Mouse (Mus musculus): ENCODE results near the gene Mios. TPM values are rescaled to one million over a fixed set of nuclear protein-coding genes. Genes with fewer than 3 reads are reported as not detected.

Mios gene
- total and polyA plus RNA-seq, 3 experiments = 11.4 to 15.1 TPM; not detected in 1

DNA sequence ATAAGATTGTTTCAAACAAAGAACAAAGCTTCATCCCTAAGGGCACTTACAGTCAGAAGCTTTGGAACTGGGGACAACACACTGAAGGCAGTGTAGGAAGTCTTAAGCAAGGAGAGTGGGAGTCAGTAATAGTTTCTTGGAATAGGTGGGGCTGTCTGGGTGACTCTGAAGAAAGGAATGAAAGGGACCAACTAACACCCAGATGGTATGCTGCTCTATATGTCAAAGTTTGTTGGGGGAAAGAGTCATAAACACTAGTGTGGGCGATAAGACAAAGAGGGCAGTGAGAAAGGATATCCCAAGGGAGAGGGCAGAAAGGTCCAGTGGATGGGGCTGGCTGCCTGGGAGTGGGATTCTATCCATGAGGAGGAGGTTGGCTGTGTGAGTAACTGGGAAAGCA lies 36.9 kb upstream of the Mios start:
- TF ChIP-seq SMC3 (IDR thresholded peaks at IDR 0.05; ENCODE audit: low read depth, low read length) (no peak), NELFE (IDR thresholded peaks at IDR 0.05; ENCODE audit: low read depth, low read length) (no peak), SIN3A (IDR thresholded peaks at IDR 0.05; ENCODE audit: low read length) (no peak), MEF2A (IDR thresholded peaks at IDR 0.05; ENCODE audit: extremely low read depth, insufficient replicate concordance, low read depth, low read length, poor library complexity, severe bottlenecking) (no peak), MAFK (IDR thresholded peaks at IDR 0.05; ENCODE audit: borderline replicate concordance, low read depth, low read length) (no peak), MYB (IDR thresholded peaks at IDR 0.05; ENCODE audit: low read depth, low read length) (no peak), CHD1 (IDR thresholded peaks at IDR 0.05; ENCODE audit: low read depth, low read length) (no peak), JUND (IDR thresholded peaks at IDR 0.05; ENCODE audit: low read depth, low read length) (no peak), TBP (IDR thresholded peaks at IDR 0.05; ENCODE audit: low read depth, low read length) (no peak), POLR2AphosphoS5 (IDR thresholded peaks at IDR 0.05; ENCODE audit: borderline replicate concordance, low read depth, low read length) (no peak), USF2 (IDR thresholded peaks at IDR 0.05; ENCODE audit: borderline replicate concordance in 1 of 2, insufficient read depth in 1 of 2, low read depth in 1 of 2, low read length in 2 of 2) (no peak), TAL1 (IDR thresholded peaks at IDR 0.05; ENCODE audit: low read length) (no peak), EP300 (IDR thresholded peaks at IDR 0.05; ENCODE audit: low read depth in 1 of 2, low read length in 2 of 2) (no peak), POLR2A (IDR thresholded peaks at IDR 0.05; ENCODE audit: control insufficient read depth in 1 of 2, insufficient read depth in 1 of 2, low read depth in 1 of 2, low read length in 2 of 2, poor library complexity in 1 of 2) (no peak), MYC (IDR thresholded peaks at IDR 0.05; ENCODE audit: low read depth, low read length) (no peak), MAX (IDR thresholded peaks at IDR 0.05; ENCODE audit: low read length) (no peak), ZNF384 (IDR thresholded peaks at IDR 0.05; ENCODE audit: low read depth, low read length) (no peak), GATA1 (IDR thresholded peaks at IDR 0.05; ENCODE audit: low read depth, low read length) (no peak)
- Histone ChIP-seq H3K4me1 (ENCODE audit: control insufficient read depth in 1 of 2, insufficient read depth in 2 of 2, low read length in 2 of 2) (no peaks in the 10 kb centered on the region), H3K27ac (ENCODE audit: control insufficient read depth, low read depth, low read length) (no peak overlapping the region), H3K79me2 (ENCODE audit: control insufficient read depth, insufficient read depth, low read length, poor library complexity) (no peaks in the 10 kb centered on the region), H3K9ac (ENCODE audit: control insufficient read depth, low read depth, low read length, poor library complexity, severe bottlenecking) (no peak overlapping the region), H3K36me3 (ENCODE audit: control insufficient read depth in 1 of 2, insufficient read depth in 2 of 2, low read length in 2 of 2) (no peaks in the 10 kb centered on the region), H3K9me3 (replicated peaks; ENCODE audit: insufficient read depth, low read length) (no peaks in the 10 kb centered on the region), H3K27me3 (ENCODE audit: control insufficient read depth in 1 of 2, insufficient read depth in 2 of 2, low read length in 2 of 2) (peaks cover 5 to 18% of the 10 kb centered on the region in 2 experiments), H3K4me3 (ENCODE audit: control insufficient read depth in 1 of 2, insufficient read depth in 1 of 2, low read depth in 2 of 2, low read length in 2 of 2) (no peak overlapping the region)
- DNase-seq (ENCODE audit: low read depth, low spot score) = no peak

DNA sequence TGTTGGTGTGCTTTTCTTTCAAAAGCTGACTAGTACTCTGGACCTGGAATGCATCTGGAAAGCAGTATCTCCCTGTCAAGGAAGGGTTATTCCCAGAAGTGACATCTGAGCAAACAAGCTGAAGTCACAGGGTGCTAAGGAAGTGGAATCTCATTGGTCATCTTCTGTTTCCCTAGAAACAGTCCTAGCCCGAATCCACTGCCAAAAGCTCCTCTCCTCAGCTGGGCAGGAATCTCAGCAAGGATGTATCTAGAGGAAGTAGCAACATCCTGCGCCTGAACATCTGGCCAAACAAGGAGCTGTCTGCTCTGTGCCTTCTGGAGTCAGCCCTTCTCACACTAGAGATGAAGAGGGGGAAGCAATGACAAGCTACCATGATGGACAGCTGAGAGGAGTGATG lies 35.0 kb upstream of the Mios start:
- Histone ChIP-seq H3K27me3 (ENCODE audit: control insufficient read depth in 1 of 2, insufficient read depth in 2 of 2, low read length in 2 of 2) (peaks cover 5 to 18% of the 10 kb centered on the region in 2 experiments), H3K4me1 (ENCODE audit: control insufficient read depth in 1 of 2, insufficient read depth in 2 of 2, low read length in 2 of 2) (no peaks in the 10 kb centered on the region), H3K79me2 (ENCODE audit: control insufficient read depth, insufficient read depth, low read length, poor library complexity) (no peaks in the 10 kb centered on the region), H3K36me3 (ENCODE audit: control insufficient read depth in 1 of 2, insufficient read depth in 2 of 2, low read length in 2 of 2) (no peaks in the 10 kb centered on the region), H3K9ac (ENCODE audit: control insufficient read depth, low read depth, low read length, poor library complexity, severe bottlenecking) (no peak overlapping the region), H3K4me3 (ENCODE audit: control insufficient read depth in 1 of 2, insufficient read depth in 1 of 2, low read depth in 2 of 2, low read length in 2 of 2) (no peak overlapping the region), H3K9me3 (replicated peaks; ENCODE audit: insufficient read depth, low read length) (no peaks in the 10 kb centered on the region), H3K27ac (ENCODE audit: control insufficient read depth, low read depth, low read length) (no peak overlapping the region)
- DNase-seq (ENCODE audit: low read depth, low spot score) = no peak
- TF ChIP-seq NELFE (IDR thresholded peaks at IDR 0.05; ENCODE audit: low read depth, low read length) (no peak), TCF12 (IDR thresholded peaks at IDR 0.05; ENCODE audit: low read depth, low read length) (no peak), POLR2AphosphoS5 (IDR thresholded peaks at IDR 0.05; ENCODE audit: borderline replicate concordance, low read depth, low read length) (no peak)
